Mouse (Mus musculus) A20 (cell line): ENCODE measurements around the gene Il31.
"Not testable (repeated sequence)": the region's sequence is repeated elsewhere in the genome, so short reads cannot be mapped to it uniquely, and the experiment has no call there.

Source experiments
- DNase-seq: peaks from one replicate; pipeline ENCODE4 v3.0.0-alpha.2; 2011; ENCODE audit warnings: low read depth, low spot score

Il31 gene

GRCm38 (mm10) chr5:123489112-123489785 is at the start of gene Il31, which contains the start of gene Lrrc43:
TSS of gene Il31 (minus strand) at chr5:123489489.
TSS of gene Lrrc43 (plus strand) at chr5:123489305.
- no peak for DNase-seq

GRCm38 (mm10) chr5:123533801-123534200 is 44.5 kb upstream of the Il31 start:
- DNase-seq: no peak

GRCm38 (mm10) chr5:123530056-123530455 is 40.8 kb upstream of the Il31 start:
- DNase-seq: no peak

GRCm38 (mm10) chr5:123528641-123529040 is 39.4 kb upstream of the Il31 start:
- DNase-seq: no peak

GRCm38 (mm10) chr5:123525916-123526495 is 36.7 kb upstream of the Il31 start:
- DNase-seq: no peak

- no peak for DNase-seq
Observed at GRCm38 (mm10) chr5:123525281-123525680, 36.0 kb upstream of the Il31 start, which contains the start of gene Gm49027. TSS of gene Gm49027 (minus strand) at chr5:123525488.

GRCm38 (mm10) chr5:123524393-123524750 is 35.1 kb upstream of the Il31 start:
- DNase-seq: no peak

GRCm38 (mm10) chr5:123523692-123524392 is 34.6 kb upstream of the Il31 start, which contains the start of gene Diablo:
TSS of gene Diablo (minus strand) at chr5:123524176.
- peak; percentile 100 for DNase-seq

GRCm38 (mm10) chr5:123522166-123522565 is 32.9 kb upstream of the Il31 start:
- DNase-seq: no peak

- DNase-seq: no peak
Observed at GRCm38 (mm10) chr5:123521621-123522020, 32.3 kb upstream of the Il31 start.

- DNase-seq: no peak
Observed at GRCm38 (mm10) chr5:123520666-123521065, 31.4 kb upstream of the Il31 start.

GRCm38 (mm10) chr5:123514871-123515270 is 25.6 kb upstream of the Il31 start:
- DNase-seq: no peak

- no peak for DNase-seq
Observed at GRCm38 (mm10) chr5:123512102-123512501, 22.8 kb upstream of the Il31 start.

- not testable (repeated sequence) for DNase-seq
Observed at GRCm38 (mm10) chr5:123511426-123511825, 22.1 kb upstream of the Il31 start.

GRCm38 (mm10) chr5:123510160-123510559 is 20.9 kb upstream of the Il31 start, which contains the start of gene B3gnt4:
TSS of gene B3gnt4 (plus strand) at chr5:123510460.
- no peak for DNase-seq

- DNase-seq: peak; percentile 32
Observed at GRCm38 (mm10) chr5:123508921-123509320, 19.6 kb upstream of the Il31 start.

GRCm38 (mm10) chr5:123507936-123508723 is 18.8 kb upstream of the Il31 start:
- DNase-seq: peak; percentile 92

- DNase-seq: no peak
Observed at GRCm38 (mm10) chr5:123501973-123502372, 12.7 kb upstream of the Il31 start.

GRCm38 (mm10) chr5:123499717-123500116 is 10.4 kb upstream of the Il31 start:
- DNase-seq: peak; percentile 55

GRCm38 (mm10) chr5:123489935-123490334 is 646 bp upstream of the Il31 start:
- no peak for DNase-seq

- DNase-seq: no peak
Observed at GRCm38 (mm10) chr5:123487659-123488395, 1.5 kb downstream of the Il31 start.
